Mouse (Mus musculus) activated CD4-positive, CD25-positive, alpha-beta regulatory T cell, adult 4 months (primary cell): ENCODE results near the gene Lemd1. TPM values are rescaled to one million over a fixed set of nuclear protein-coding genes. Genes with fewer than 3 reads are reported as not detected.
"Not testable (repeated sequence)": the region's sequence is repeated elsewhere in the genome, so short reads cannot be mapped to it uniquely, and the experiment has no call there.

Source experiments
- ATAC-seq: one replicate; pipeline ENCODE4 v1.8.0; 2017
- polyA plus RNA-seq, 2 experiments: library from polyadenylated mRNA; unstranded; fragments of 100-300 nt; shearing (Covaris generic); gene quantifications; one replicate each; pipeline ENCODE4 v1.2.1; 2017

Lemd1 gene
- polyA plus RNA-seq = not detected

- ATAC-seq = no peak
These were observed at the start of gene Lemd1, which contains the start of gene AC124108.1 for GRCm38 (mm10) chr1:132191093-132191785. Gene Lemd1 (plus strand): TSS chr1:132191431. Gene AC124108.1 (plus strand): TSS chr1:132191457.

DNA sequence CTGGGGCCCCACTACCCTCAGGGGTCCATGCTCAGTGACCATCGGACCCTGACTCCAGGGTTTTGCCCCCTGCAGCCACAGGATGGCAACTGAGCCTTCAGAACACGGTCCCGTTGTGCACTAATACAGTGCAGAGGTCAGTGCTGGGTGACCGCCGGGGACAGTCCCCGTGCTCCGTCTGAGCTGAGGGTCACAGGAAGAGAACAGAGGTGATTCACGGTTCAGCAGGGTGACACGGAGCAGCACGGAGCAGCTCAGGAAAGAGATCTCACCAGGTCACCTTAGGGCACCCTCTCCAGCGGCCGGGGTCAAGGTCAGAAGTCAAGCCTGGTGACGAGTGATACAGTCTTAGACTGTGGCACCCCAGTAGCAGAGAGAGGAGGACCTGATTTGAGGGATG, 49.5 kb upstream of the Lemd1 start:
- ATAC-seq = no peak

GRCm38 (mm10) chr1:132143079-132143478, 48.2 kb upstream of the Lemd1 start:
- no peak for ATAC-seq

DNA sequence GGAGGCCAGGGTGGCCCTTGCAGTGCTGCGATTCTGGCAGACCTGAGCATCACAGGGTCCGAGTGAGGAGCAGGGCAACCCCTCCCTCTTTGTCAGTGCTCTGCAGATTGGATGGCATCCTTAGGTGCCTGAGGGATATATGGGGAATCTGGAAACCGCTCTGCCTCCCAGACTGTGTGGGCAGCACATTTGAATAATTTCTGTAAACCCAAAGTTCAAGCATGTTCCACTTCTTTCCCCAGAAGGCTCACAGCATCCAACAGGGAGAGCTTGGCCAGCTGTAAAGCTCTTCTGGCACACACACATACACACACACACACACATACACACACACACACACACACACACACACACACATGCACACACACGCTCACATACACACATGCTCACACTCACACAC, 47.5 kb upstream of the Lemd1 start:
- no peak for ATAC-seq

GRCm38 (mm10) chr1:132144223-132144622, 47.0 kb upstream of the Lemd1 start:
- ATAC-seq = no peak

GRCm38 (mm10) chr1:132144837-132145236, 46.4 kb upstream of the Lemd1 start:
- no peak for ATAC-seq

- ATAC-seq = no peak
These were observed 45.1 kb upstream of the Lemd1 start for GRCm38 (mm10) chr1:132145973-132146685.

DNA sequence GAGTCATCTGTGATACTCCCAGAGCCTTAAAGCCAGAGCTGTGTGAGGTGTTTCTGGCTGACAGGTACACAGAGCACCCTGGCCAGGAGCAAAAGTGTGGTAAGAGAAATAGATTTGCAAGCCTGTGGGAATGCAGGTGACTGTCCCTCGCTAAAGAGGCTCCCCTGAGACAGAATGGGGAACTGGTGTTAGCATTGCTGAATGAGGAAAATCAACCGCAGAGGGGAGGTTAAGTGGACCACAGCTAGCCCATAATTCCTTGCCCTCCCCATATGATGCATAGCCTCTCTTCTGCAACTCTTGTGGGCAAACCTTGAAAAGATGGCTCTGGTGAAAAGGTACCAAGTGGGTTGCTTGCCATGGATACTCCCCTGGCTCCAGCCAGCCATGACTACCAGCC, 41.8 kb upstream of the Lemd1 start:
- no peak for ATAC-seq

GRCm38 (mm10) chr1:132150171-132150570, 41.1 kb upstream of the Lemd1 start:
- no peak for ATAC-seq

DNA sequence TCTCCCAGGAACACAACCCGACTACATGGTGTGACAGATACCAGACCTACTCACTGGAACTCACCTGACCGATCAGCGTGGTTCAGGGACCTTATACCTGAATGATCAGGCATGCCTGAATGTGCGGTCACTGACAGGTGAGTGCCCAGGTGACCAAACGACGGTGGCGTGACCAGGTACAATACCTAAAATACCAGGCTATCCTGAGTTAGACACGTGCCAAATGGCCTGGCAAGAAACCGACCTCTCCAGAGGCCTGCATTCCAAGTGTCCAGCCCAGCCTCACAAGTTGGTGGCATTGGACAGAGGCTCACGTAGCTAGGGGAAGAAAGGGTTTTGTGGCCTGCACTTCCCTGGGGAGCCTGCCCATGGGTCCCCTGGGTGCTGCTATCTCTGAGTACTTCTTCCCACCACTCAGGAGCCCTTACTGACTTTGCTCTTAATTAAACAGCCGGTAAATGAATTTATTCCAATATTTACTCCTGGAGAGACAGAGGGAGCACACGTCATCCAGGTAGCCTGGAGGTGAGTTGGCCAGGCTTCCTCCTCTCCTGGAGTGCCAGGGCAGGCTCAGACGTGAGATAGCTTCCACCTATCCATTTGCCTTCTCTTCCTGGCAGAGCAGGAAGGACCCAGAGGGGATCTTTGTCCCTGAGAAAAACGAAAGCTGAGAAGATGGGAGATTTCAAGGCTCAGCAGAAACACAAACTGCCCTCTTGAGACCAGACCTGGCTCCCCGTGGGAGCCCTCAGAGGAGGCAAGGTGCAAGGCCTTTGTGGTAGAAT, 40.2 kb upstream of the Lemd1 start:
- ATAC-seq = no peak

GRCm38 (mm10) chr1:132151908-132152307, 39.3 kb upstream of the Lemd1 start:
- ATAC-seq = no peak

DNA sequence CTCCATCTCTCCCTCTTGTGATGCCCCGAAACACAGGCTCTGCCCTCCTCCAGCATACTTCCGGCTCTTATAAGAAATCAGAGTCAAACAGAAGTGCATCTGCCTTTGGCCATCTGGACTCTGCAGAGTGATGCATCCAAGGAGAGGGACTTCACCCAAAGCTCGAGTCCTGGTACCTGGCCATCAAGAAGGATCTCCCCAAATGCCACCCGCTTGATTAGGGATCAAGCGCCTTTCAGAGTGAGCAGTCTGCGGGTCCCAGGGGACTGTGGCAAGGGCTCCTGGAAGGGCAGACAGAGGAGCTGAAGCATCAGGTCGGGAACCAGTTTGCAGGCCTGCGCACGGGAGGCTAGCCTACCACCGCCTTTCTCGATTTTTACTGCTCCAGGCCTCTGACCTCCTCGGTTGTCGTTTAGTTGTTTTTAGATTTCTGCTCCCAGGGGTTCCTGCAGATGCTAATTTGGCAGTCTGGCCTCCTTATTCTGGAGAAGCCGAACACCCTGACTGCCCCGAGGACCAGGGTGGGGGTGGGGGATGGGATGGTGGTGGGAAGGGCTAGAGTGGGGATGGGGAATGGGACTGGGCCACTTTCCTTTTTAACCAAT, 38.0 kb upstream of the Lemd1 start:
- no peak for ATAC-seq

- ATAC-seq = no peak
These were observed 37.5 kb upstream of the Lemd1 start for GRCm38 (mm10) chr1:132153691-132154090.

DNA sequence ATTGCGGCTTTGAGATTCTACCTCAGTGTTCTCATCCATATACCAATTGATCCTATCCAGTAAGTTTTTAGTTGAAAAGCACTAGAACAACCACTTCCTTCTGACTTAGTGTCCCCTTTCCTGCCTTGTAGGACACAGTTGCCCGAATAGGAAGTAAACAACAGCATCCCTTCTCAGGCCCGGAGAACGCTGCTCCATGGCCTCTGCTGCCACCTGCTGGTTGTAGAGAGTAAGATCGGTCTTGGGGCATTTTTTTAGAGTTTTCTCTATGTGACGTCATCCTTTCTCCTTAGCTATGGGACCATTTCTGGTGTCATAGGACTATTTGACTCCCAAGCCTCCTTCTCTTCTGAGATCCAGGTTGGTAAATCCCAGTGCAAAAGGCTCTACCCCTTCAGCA, 35.5 kb upstream of the Lemd1 start:
- ATAC-seq = peak; percentile 84

DNA sequence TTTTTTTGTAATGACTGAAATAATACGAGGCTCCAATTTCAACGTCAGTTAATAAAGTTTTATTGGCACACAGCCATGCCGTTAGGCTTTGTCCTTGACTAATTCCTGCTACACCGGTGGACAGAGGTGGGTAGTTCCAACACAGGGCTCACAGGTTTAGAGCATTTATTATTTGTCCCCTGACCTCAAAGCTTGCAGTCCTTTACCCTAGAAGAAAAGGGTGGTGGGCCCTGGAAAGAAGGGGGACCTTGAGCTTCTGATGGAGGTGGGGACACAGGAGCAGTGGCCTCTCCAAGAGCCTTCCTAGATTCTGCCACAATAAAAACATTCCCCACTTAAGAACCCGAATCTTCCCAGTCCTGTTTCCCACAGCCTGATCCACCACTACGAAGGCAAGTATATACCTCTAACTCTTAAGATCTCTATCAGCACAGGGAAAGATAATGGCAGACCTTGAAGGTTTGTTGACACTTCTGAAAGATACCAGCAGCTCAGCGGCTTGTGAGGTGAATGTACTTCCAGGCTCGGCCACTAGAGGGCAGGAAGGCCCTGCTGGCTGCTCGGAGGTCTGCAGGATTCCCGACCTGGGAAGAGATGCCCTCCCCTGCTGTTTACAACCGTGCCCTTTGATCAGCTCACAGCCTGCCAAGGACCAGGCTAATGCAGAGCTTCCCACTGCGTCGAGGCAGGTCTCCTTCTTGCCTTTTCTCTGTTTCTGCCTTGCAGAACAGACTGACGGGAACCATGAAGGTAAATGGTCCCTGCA, 34.0 kb upstream of the Lemd1 start:
- no peak for ATAC-seq

DNA sequence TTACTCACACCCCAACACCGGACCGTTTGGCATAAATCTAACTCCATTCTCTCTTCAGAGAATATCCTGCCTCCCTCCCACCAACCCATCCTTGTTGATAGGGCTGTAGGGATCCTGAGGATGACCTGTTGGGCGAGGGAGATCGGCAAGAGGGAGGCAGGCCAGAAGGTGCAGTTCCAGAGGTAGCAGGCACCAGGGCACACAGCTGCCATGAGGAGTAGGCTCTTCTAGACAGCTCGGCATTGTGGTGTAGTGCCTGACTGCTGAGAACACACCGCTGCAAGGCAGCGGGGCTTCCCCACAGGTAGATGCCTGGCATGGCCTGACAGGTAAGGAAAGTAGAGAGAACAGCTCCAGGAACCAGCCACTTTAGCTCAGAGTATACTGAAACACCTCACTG, 33.4 kb upstream of the Lemd1 start:
- ATAC-seq = no peak

DNA sequence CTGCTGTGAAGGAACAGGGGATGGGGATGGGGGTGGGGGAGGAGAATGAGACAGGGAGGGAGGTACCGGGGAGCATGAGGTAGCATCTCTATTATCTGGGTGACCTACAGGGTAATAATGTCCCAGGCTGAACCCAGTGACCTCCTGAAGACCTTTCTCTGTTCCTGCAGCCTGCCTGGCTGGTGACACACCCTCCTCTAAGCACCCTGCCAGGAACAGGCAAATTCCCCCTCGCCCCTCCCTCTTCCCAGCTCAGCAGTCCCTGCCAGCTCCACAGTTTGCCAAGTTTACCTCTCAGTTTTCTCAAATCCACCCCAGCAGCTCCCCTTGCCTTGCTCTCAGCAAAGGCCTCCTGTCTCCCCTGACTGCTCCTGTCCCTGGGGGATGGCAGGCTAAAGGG, 32.5 kb upstream of the Lemd1 start:
- no peak for ATAC-seq

DNA sequence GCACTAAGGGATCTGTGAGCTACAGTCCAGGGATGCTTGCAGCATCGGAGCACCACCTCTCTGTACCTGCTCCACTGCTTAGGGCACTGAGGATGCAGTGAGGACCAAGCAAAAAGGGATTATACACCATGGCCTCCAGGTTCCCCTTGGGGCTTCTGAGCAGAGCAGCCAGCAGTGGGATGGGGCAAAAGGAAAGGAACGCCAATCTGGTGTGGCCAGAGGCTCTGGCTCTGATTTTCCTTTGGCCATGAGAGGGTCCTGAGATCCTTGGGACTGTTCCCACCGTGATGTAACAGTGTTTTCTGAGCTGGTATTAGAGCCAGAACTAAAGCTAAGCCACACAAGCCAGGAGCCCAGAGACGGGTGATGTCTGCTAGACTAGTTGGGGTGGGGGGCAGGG, 31.6 kb upstream of the Lemd1 start:
- ATAC-seq = no peak

- no peak for ATAC-seq
These were observed 29.9 kb upstream of the Lemd1 start for GRCm38 (mm10) chr1:132161211-132161880.

- ATAC-seq = not testable (repeated sequence)
These were observed 28.6 kb upstream of the Lemd1 start for GRCm38 (mm10) chr1:132162618-132163017.

- ATAC-seq = no peak
These were observed 26.3 kb upstream of the Lemd1 start for GRCm38 (mm10) chr1:132164780-132165518.
